Mouse (Mus musculus): ENCODE measurements around the gene 2210408I21Rik. TPM values are rescaled to one million over a fixed set of nuclear protein-coding genes. Genes with fewer than 3 reads are reported as not detected.

Gene 2210408I21Rik
- polyA plus RNA-seq, 1 experiment from 2014 or later, result 2.8 TPM

DNA sequence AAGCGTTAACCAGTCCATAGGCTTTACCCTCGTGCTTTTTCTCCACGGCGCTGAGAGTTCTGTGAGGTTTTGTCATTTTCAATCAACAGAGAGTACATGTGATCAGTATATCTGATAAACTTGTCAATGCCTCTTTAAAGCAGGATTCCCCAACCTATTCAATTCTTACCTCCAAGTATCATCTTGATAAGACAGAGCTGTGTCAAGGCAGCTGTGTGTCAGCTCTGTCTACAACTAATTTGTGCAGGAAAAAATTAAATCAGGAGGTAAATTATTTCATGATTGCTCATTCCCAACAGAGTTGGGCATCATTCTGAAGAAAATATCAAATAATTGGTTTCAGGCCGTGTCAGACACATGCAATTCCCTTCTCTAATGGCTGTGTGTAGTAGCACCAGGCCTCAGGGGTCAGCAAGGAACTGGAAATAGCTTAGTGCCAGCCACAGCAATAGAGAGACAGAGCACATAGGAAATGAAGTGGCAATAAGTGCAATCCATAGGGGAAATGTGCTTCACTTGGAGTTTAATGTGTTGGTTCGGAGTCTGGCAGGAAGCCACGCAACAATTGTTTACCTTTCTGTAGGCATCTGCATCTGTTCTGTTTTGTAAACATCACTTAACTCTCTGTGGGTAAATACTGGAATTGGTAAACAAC, 73.6 kb downstream of the 2210408I21Rik start:
- 74% methylated on average over 7 of the region's 7 CpGs for WGBS
- Histone ChIP-seq H3K9ac (ENCODE audit: low read depth, low read length) (no peak overlapping the region), H3K4me3 (ENCODE audit: low read depth, low read length) (no peak overlapping the region), H3K9me3 (ENCODE audit: control insufficient read depth) (no peaks in the 10 kb centered on the region), H3K27ac (ENCODE audit: low read depth, low read length) (no peak overlapping the region), H3K27me3 (replicated peaks; ENCODE audit: control insufficient read depth, insufficient read depth, low read length) (no peaks in the 10 kb centered on the region), H3K4me2 (replicated peaks; ENCODE audit: low read depth) (no peak overlapping the region), H3K4me1 (replicated peaks; ENCODE audit: control insufficient read depth, insufficient read depth, low read length) (no peaks in the 10 kb centered on the region), H3K36me3 (ENCODE audit: control insufficient read depth, insufficient read depth) (no peaks in the 10 kb centered on the region)
- TF ChIP-seq CTCF (IDR thresholded peaks at IDR 0.05; ENCODE audit: low read depth), result no peak
- ATAC-seq, result no peak

GRCm38 (mm10) chr13:77213196-77213595, 77.9 kb downstream of the 2210408I21Rik start:
- H3K9ac ChIP-seq (ENCODE audit: low read depth, low read length), result no peak overlapping the region
- H3K9me3 ChIP-seq (ENCODE audit: control insufficient read depth), result no peaks in the 10 kb centered on the region
- H3K4me1 ChIP-seq (replicated peaks; ENCODE audit: control insufficient read depth, insufficient read depth, low read length), result no peaks in the 10 kb centered on the region
- H3K4me3 ChIP-seq (ENCODE audit: low read depth, low read length), result no peak overlapping the region
- no peak overlapping the region for H3K27ac ChIP-seq (ENCODE audit: low read depth, low read length)
- no peaks in the 10 kb centered on the region for H3K36me3 ChIP-seq (ENCODE audit: control insufficient read depth, insufficient read depth)
- no peaks in the 10 kb centered on the region for H3K27me3 ChIP-seq (replicated peaks; ENCODE audit: control insufficient read depth, insufficient read depth, low read length)
- no peak for TF ChIP-seq CTCF (IDR thresholded peaks at IDR 0.05; ENCODE audit: low read depth)
- H3K4me2 ChIP-seq (replicated peaks; ENCODE audit: low read depth), result no peak overlapping the region
- ATAC-seq, result no peak

GRCm38 (mm10) chr13:77215460-77215859, 80.1 kb downstream of the 2210408I21Rik start:
- Histone ChIP-seq H3K4me3 (ENCODE audit: low read depth, low read length) (no peak overlapping the region), H3K27me3 (replicated peaks; ENCODE audit: control insufficient read depth, insufficient read depth, low read length) (no peaks in the 10 kb centered on the region), H3K4me2 (replicated peaks; ENCODE audit: low read depth) (no peak overlapping the region), H3K27ac (ENCODE audit: low read depth, low read length) (no peak overlapping the region), H3K4me1 (replicated peaks; ENCODE audit: control insufficient read depth, insufficient read depth, low read length) (no peaks in the 10 kb centered on the region), H3K36me3 (ENCODE audit: control insufficient read depth, insufficient read depth) (no peaks in the 10 kb centered on the region), H3K9me3 (ENCODE audit: control insufficient read depth) (no peaks in the 10 kb centered on the region), H3K9ac (ENCODE audit: low read depth, low read length) (no peak overlapping the region)
- no peak for ATAC-seq
- TF ChIP-seq CTCF (IDR thresholded peaks at IDR 0.05; ENCODE audit: low read depth), result peak; percentile 54
- WGBS, result 80% methylated on average over 2 of the region's 2 CpGs

DNA sequence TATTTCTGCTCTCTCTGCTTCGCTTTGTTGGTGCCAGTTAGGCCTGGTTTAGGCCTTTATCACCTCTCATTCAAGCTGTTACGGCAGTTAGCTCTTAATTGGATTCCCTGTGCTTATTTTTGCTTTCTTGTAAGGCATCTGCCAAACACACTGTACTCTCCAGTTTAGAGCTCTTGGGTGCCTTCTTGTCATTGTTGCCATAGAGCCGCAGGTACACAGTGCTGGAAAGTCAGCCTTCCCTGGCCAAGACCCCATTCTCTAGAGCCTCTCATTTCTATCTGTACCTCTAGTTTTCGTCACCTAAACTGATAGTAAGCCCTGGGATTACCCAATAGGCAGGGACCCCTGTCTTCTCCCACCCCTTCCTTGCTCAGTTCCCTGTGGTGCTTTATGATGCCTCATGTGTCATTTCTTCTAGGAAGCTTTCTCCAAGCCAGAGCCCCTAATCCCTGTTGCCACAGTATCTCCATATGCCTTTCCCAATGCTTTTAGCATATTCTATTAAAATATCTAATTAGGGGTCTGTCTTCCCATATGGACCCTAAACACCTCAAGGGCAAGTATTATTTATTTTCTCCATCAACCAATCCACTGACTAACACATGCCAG, 82.4 kb downstream of the 2210408I21Rik start:
- Histone ChIP-seq H3K4me3 (ENCODE audit: low read depth, low read length) (no peak overlapping the region), H3K27me3 (replicated peaks; ENCODE audit: control insufficient read depth, insufficient read depth, low read length) (no peaks in the 10 kb centered on the region), H3K4me1 (replicated peaks; ENCODE audit: control insufficient read depth, insufficient read depth, low read length) (no peaks in the 10 kb centered on the region), H3K36me3 (ENCODE audit: control insufficient read depth, insufficient read depth) (no peaks in the 10 kb centered on the region), H3K9me3 (ENCODE audit: control insufficient read depth) (no peaks in the 10 kb centered on the region), H3K27ac (ENCODE audit: low read depth, low read length) (no peak overlapping the region), H3K4me2 (replicated peaks; ENCODE audit: low read depth) (no peak overlapping the region), H3K9ac (ENCODE audit: low read depth, low read length) (no peak overlapping the region)
- 86% methylated on average over 4 of the region's 4 CpGs for whole genome bisulfite sequencing
- no peak for TF ChIP-seq CTCF (IDR thresholded peaks at IDR 0.05; ENCODE audit: low read depth)
- ATAC-seq, result no peak

- no peak for ATAC-seq
- Histone ChIP-seq H3K4me2 (replicated peaks; ENCODE audit: low read depth) (no peak overlapping the region), H3K27ac (ENCODE audit: low read depth, low read length) (no peak overlapping the region), H3K36me3 (ENCODE audit: control insufficient read depth, insufficient read depth) (no peaks in the 10 kb centered on the region), H3K27me3 (replicated peaks; ENCODE audit: control insufficient read depth, insufficient read depth, low read length) (no peaks in the 10 kb centered on the region), H3K4me3 (ENCODE audit: low read depth, low read length) (no peak overlapping the region), H3K9ac (ENCODE audit: low read depth, low read length) (no peak overlapping the region), H3K9me3 (ENCODE audit: control insufficient read depth) (no peaks in the 10 kb centered on the region), H3K4me1 (replicated peaks; ENCODE audit: control insufficient read depth, insufficient read depth, low read length) (no peaks in the 10 kb centered on the region)
- 69% methylated on average over 2 of the region's 2 CpGs for WGBS
- no peak for TF ChIP-seq CTCF (IDR thresholded peaks at IDR 0.05; ENCODE audit: low read depth)
Observed at GRCm38 (mm10) chr13:77221072-77221471, 85.7 kb downstream of the 2210408I21Rik start.

DNA sequence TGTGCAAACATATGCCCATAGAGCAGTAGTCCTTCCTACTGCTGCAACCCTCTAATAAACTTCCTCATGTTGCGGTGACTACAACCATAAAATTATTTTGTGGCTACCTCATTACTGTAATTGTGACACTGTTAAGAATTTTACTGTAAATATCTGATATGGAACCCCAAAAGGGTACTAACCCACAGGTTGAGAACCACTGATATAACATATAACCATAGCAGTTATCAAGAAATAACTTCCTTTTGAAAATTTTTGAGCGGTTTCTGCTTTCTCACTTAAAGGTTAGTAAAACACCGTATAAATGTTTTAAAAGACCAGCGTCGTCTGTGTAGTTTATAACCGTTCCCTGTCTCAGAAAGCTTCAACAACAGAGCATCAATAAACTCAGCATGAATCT, 121.2 kb downstream of the 2210408I21Rik start:
- WGBS, result 86% methylated on average over 6 of the region's 6 CpGs
- Histone ChIP-seq H3K4me2 (replicated peaks; ENCODE audit: low read depth) (no peak overlapping the region), H3K36me3 (ENCODE audit: control insufficient read depth, insufficient read depth) (no peaks in the 10 kb centered on the region), H3K4me1 (replicated peaks; ENCODE audit: control insufficient read depth, insufficient read depth, low read length) (no peaks in the 10 kb centered on the region), H3K9ac (ENCODE audit: low read depth, low read length) (no peak overlapping the region), H3K27ac (ENCODE audit: low read depth, low read length) (no peak overlapping the region), H3K9me3 (ENCODE audit: control insufficient read depth) (no peaks in the 10 kb centered on the region), H3K27me3 (replicated peaks; ENCODE audit: control insufficient read depth, insufficient read depth, low read length) (no peaks in the 10 kb centered on the region), H3K4me3 (ENCODE audit: low read depth, low read length) (no peak overlapping the region)
- no peak for TF ChIP-seq CTCF (IDR thresholded peaks at IDR 0.05; ENCODE audit: low read depth)
- ATAC-seq, result no peak
